Mouse (Mus musculus) cerebellum, adult 2 months (tissue): ENCODE measurements around the gene Olfr1045.

ENCODE experiments used
- CTCF ChIP-seq: fragments of 200-500 bp; IDR thresholded peaks from 2 replicates; pipeline ENCODE4 v1.5.1; 2011; ENCODE audit warnings: low read depth, mild to moderate bottlenecking, control low read depth, low read length, moderate library complexity, borderline replicate concordance; ENCODE audit not compliant: insufficient read depth
- POLR2A ChIP-seq: fragments of 200-500 bp; IDR thresholded peaks from 2 replicates; pipeline ENCODE4 v1.6.1; 2011; ENCODE audit warnings: low read length, control low read depth, borderline replicate concordance; ENCODE audit not compliant: insufficient read depth

DNA sequence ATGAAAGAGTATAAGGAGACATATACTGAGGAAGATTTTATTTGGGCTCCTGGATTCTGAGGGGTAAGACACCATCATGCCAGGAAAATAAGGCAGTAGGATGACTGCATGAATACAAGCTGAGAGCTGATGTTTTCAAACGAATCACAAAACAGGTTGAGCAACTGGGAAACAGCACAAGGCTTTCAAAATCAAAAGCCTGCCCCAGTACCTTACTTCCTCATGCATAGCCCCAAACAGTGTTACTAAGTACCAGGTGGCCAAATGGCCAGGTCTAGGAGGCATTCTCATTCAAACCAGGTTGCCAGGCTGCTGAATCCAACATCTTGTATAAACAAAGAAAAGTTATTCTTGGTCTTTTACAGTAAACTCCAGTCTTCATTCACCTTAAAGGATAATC is 6.9 kb downstream of the Olfr1045 start:
- TF ChIP-seq CTCF (no peak), POLR2A (no peak)
